Mouse (Mus musculus) lung, postnatal 25 days (tissue): ENCODE measurements around the gene Phc2.
A peak's percentile ranks its signal among the peaks of the same experiment; 100 is the strongest.

Experiments
- DNase-seq: peaks from one replicate; pipeline ENCODE4 v3.0.0; 2022; ENCODE audit warnings: low spot score

Phc2 gene

DNA sequence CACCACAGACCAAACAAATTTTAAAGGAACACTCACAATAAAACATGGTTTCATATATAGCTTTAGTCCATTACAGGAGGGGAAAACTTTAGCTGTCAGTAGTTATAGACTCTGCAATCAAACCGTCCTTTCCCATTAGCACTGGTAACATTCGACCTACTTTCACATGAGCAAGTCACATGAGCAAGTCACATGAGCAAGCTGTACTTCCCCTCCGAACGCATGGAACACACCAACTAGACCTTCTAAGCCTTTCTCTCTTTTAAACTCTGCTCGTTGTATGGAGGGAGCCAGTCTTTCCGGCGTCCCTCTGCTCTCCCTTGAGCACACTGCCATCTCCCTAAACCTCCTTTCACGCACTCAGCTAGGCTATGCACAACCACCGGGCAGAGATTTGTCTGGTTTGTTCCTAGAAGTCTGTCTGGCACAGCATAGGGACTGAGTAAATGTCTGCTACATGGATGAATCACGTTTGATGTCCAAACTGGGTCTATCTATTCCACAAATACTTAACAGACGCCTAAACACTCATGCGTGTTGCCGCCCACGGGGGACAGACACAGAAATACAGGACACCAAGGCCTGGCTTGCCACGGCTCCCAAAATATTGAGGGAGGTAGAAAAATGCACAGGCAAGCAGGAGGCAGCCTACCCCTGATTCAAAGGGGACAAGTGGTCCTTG is 130.6 kb downstream of the Phc2 start:
- no peak for DNase-seq

DNA sequence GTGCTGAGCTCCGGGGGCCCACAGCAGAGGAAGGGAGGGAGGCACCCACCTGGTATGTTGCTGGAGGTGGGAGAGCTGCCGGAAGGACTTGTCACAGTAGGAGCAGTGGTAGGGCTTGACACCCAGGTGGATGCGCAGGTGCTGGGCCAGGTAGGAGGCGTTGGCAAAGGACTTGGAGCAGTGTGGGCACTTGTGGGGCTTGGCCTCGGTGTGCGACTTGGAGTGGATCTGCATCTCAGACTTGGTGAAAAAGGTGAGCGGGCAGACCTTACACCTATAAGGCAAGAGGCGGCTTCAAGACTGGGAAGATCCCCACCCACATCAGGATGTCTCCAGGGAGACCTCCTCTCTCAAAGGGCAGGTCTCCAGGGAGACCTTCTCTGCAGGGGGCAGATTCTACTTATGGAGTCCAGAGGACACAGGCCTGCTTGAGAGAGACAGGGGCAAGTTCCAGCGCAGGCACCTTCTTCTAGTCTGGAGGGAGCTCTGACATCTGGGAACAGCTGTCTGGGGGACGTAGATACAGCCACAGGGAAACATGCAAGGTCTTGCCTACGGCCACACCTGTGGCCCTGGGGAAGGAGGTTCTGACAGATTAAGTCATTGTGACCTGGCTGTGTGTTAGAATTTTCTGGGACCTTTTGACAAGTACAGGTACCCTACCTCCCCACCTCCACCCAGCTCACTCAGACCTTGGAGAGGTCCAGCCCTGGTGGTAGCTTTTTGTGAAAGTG is 131.6 kb downstream of the Phc2 start:
- no peak for DNase-seq

DNA sequence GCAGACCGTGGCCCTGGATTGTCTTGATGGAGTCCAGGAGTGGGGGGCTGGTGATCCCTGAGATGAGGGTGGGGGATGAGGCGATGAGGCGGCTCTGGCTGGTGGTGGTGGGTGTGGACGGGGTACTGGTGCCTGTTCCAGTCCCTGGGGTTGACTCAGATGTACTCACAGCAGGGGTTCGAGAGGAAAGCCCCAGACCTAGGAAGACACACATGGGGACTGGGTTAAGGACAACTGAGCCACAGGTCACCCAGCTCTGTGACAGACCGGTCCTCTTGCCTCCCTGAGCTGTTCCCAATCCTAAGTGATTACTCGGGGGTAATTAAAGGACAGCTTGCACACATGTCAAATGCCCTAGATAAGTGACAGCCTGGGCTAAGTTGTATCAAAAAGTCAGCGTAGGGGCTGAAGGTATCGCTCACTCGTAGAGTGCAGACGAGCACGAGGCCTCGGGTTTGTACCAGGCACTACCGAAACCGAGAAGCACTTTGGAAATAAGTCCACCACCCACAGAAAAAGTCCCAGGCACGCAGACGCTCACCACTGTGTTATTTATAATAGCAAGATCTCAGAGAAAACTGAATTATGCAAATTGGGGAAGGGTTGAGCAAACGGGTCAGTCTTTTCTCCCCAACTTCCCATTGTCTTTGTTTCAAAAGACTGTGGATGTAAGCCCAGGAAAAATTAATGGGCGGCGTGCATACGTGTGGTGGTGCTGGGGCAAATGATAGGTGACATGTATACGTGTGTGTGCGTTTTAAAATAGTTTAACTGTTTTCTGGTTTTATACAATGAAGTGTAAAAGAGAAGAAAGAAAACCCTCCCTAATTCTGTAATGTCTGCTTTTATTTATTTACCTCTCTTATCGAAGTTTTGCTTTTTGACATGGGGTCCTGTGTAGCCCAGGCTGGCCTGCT is 132.8 kb downstream of the Phc2 start:
- DNase-seq: no peak

DNA sequence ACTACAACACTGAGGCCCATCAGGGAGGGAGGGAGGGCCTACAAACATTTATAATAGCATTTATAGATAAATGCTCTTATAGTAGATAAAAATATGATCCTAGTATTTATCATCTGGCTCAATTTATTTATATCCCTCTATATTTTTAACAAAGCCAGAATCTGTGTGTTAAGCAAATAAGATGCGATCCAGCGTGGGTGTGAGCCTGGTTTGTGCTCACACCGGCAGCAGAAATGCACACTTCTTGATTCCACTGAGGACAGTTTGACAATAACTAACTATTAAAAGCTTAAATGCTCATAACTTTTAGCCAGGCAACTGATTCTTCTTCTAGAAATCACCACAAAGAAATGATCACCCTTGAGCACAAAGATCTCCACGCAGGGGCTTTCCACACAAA is 133.6 kb downstream of the Phc2 start:
- no peak for DNase-seq

DNA sequence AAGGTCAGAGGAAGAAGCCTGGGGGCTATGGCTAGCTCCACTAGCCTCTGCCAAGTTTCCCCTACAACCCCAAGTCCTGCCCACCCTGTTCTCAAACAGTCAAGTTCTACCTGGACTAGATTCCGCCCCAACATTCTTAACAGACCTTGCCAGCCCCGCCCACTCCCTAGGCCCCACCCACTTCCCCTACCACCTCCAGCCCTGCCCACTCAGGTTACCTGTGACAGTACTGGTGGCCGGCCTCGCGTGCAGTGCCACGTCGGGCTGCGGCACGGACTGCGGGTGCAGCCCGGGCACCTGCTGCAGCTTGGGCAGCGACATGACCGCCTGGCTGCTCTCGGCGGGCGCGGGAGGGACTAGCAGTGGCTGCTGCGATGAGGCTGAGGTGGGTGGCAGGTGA is 135.1 kb downstream of the Phc2 start:
- DNase-seq: peak; percentile 55

DNA sequence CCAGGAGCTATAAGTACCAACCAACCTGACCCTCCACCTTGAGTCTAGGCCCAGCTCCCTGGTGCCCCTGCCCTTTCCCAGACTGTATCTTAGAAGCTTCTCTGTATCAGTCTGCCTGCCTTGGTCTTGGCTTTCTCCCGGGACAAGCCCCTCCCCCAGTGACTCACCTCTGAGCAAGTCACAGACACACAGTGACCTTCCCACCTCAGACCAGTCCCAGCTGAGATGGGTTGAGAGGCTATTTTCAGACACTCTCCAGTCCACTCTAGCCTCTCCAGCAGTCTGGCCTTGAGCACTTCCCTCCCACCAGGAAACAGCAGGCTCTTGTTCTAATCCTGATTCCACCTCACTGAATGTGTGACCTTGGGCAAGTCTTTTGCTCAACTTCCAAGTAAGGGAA is 139.2 kb downstream of the Phc2 start:
- peak; percentile 48 for DNase-seq

DNA sequence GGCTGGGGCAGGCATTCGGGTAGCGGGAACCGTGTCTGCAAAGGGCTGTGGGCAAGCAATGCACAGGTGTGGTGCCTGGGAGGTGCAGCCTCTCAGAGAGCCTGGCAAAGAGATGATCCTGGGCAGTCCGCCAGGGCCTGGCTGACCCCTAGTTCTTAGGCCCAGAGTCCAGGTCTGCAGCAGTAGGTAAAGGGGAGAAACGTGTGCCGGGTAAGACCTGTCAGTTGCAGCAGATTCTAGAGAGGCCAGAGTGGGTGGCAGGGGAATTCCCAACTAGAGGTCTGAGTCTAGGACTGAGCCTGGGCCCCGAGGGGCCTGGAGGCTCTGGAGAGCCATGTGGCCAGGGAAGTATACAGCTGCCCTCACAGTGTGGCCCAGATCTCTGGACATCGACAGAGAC is 139.7 kb downstream of the Phc2 start:
- DNase-seq: no peak

DNA sequence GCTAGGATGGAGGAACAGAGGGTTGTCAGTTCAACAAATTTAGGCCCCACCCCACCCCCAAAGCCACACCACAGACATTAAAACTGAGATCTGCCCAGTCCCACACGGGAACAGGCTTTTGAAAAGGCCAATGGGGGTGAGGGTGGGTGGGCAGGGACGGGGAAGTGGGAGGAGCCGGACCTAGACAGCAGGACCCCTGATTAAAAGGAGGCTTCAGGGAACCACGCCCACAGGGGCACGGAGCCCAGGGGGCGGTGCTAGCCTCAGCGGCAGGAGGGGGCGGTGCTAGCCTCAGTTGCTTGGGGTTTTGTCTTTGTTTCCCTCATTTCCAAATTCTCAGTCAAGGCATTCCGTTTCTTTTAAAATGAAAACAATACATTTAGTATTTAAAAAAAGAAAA is 141.1 kb downstream of the Phc2 start:
- DNase-seq: no peak

DNA sequence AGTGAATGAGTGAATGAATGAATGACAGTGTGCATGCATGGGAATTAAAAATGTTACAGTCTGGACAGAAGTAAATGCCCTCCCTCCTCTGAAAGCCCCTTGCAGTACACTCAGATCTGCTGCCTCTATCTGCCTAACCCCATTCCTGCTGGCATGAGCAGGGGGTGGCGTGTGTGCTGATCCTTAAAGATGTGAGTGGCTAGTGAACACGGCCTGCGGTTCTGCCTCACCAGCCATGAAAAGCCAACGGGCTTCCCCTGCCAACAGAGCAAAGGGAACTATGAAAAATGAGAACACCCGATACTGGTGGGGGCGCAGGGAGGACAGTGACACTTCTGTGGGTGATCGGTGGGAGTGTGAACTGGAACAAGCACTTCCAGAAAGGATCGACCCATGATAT is 142.3 kb downstream of the Phc2 start:
- DNase-seq: no peak

DNA sequence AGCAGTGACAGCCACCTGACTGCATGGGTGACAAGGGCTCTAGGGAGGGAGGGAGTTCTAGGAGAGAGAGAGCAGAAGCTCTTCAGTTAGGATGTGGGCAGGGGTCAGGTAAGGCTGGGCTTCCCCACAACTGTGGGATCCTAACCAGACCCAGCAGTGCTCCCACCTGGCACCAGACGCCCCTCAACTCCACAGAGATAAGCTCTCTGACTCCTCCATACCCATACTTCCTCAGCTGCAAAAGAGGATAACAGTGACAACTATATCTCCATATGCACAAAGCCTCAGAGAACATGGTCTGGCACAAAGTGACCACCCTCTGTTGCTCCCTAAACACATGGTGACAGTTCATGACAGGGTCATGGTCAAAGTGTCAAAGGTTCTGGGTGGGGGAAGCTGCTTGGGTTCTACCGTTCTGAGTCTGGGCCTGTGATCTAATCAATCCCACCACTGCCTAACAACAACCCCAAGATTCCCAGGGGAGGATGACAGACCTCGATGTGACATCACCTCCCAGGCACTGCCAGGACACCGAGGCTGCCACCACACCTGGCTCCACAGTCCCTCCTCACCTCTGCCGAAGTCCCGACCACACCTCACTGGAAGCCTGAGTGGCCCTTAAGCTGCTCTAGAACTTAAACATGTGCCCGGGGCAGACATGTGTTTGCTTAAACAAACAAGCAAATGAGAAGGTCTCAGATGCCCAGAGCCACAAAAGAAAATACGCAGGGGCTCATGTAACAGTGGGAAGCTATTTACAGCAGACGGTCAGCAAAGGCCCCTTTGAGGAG is 147.4 kb downstream of the Phc2 start:
- peak; percentile 61 for DNase-seq
